Mouse (Mus musculus) neural tube, embryonic 11.5 days (tissue): Measurements from ENCODE around the gene Cd2. TPM values are rescaled to one million over a fixed set of nuclear protein-coding genes. Genes with fewer than 3 reads are reported as not detected.

Source experiments
- ATAC-seq: fragments of 200-750 bp; cut with Nextera tagmentation; 2 replicates; pipeline ENCODE4 v1.8.0; 2017; ENCODE audit warnings: moderate number of reproducible peaks, mild to moderate bottlenecking, moderate TSS enrichment, moderate library complexity; ENCODE audit not compliant: insufficient read depth, low FRiP score, low TSS enrichment
- DNase-seq: peaks from one replicate; pipeline ENCODE4 v3.0.0-alpha.2; 2015; ENCODE audit warnings: low spot score
- H3K27ac ChIP-seq: fragments of 300-500 bp; sonication (generic); 2 replicates; pipeline ENCODE4 v1.5.1; 2014; ENCODE audit warnings: low read depth, mild to moderate bottlenecking, low read length
- H3K27me3 ChIP-seq: fragments of 300-500 bp; sonication (generic); 2 replicates; pipeline ENCODE4 v1.6.1; 2014; ENCODE audit warnings: mild to moderate bottlenecking, low read length, mixed read lengths; ENCODE audit not compliant: control insufficient read depth, insufficient read depth
- H3K36me3 ChIP-seq: fragments of 300-500 bp; sonication (generic); 2 replicates; pipeline ENCODE4 v1.6.1; 2014; ENCODE audit warnings: mild to moderate bottlenecking, low read length, moderate library complexity, mixed read lengths; ENCODE audit not compliant: control insufficient read depth, insufficient read depth
- H3K4me1 ChIP-seq: fragments of 300-500 bp; sonication (generic); 2 replicates; pipeline ENCODE4 v1.6.1; 2014; ENCODE audit warnings: low read length, mixed read lengths; ENCODE audit not compliant: control insufficient read depth, insufficient read depth
- H3K4me2 ChIP-seq: fragments of 300-500 bp; sonication (generic); 2 replicates; pipeline ENCODE4 v1.6.1; 2014; ENCODE audit warnings: low read depth, mild to moderate bottlenecking, moderate library complexity
- H3K4me3 ChIP-seq: fragments of 300-500 bp; sonication (generic); 2 replicates; pipeline ENCODE4 v1.5.1; 2014; ENCODE audit warnings: low read depth, low read length
- H3K9ac ChIP-seq: fragments of 300-500 bp; sonication (generic); 2 replicates; pipeline ENCODE4 v1.6.1; 2014; ENCODE audit warnings: mild to moderate bottlenecking, low read length
- H3K9me3 ChIP-seq: fragments of 300-500 bp; sonication (generic); 2 replicates; pipeline ENCODE4 v1.6.1; 2016; ENCODE audit warnings: low read length; ENCODE audit not compliant: control insufficient read depth
- WGBS: fragments of 180-500 bp; shearing (Covaris S2); extraction: QIAGEN DNeasy Blood & Tissue Kit; methylation state at CpG from one replicate; pipeline ENCODE4 v1.1.7; 2014; 5-methylcytosine and 5-hydroxymethylcytosine counted together
- polyA plus RNA-seq: library from polyadenylated mRNA; unstranded; fragments of >200 nt; fragmentation: Nextera tagmentation; extraction: Ambion mirVana; gene quantifications from 2 replicates; pipeline ENCODE4 v1.2.1, GENCODE M21; 2014

The Cd2 gene
- polyA plus RNA-seq, 1 experiment from 2014 or later: not detected

DNA sequence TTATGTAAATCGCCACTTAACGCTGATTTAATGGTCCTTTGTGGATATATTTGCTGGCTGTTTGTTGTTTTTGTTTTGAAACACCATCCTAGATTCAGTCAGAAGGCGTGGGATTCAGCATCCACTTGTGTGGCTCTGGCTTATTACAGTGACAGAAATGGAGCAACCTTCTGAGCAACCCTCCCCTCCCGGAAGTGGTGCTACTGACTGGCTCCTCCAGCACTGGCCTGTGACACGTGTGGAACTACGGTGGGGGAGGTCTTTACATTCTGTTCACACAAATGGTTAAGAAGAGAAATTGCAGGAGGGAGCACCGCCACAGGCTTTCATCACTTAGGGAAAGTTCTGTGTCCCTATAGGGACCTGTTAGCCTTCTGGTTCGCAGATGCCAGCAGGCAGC is 55.2 kb downstream of the Cd2 start:
- H3K4me3 ChIP-seq: no peak overlapping the region
- no peaks in the 10 kb centered on the region for H3K36me3 ChIP-seq
- peaks cover 15% of the 10 kb centered on the region; the same call in 1 of the 2 replicates for H3K4me1 ChIP-seq
- no peaks in the 10 kb centered on the region for H3K27me3 ChIP-seq
- H3K27ac ChIP-seq: no peak overlapping the region
- no peak for ATAC-seq
- 48% methylated on average over 8 of the region's 8 CpGs for WGBS
- H3K9me3 ChIP-seq: no peaks in the 10 kb centered on the region
- DNase-seq: no peak
- no peak overlapping the region for H3K9ac ChIP-seq
- no peak overlapping the region for H3K4me2 ChIP-seq

DNA sequence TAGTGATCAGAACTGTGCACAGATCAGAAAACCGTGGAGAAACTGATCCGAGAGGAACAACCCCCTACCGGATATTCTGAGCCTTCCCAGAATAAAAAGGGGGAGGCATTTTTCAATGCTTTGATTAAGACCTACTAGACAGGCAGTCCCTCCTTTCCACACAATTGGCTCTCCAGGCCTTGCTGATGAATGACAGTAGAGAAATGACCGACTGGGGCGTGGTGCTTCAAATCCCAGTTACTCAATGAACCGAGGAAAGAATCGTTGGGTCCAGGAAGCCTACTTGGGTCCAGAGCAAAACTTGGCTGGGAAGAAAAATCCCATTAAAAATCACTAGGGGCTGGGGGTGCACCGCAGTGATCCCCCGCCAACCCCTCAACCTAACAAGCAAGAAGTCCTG is 57.5 kb downstream of the Cd2 start:
- ATAC-seq (no peak), DNase-seq (no peak)
- Histone ChIP-seq H3K27ac (no peak overlapping the region), H3K27me3 (no peaks in the 10 kb centered on the region), H3K36me3 (no peaks in the 10 kb centered on the region), H3K4me1 (0 out of 2 replicates have a peak, but pooled peaks cover 2% of the 10 kb centered on the region), H3K4me3 (no peak overlapping the region), H3K9me3 (no peaks in the 10 kb centered on the region), H3K4me2 (no peak overlapping the region), H3K9ac (no peak overlapping the region)
- 66% methylated on average over 9 of the region's 9 CpGs for WGBS

DNA sequence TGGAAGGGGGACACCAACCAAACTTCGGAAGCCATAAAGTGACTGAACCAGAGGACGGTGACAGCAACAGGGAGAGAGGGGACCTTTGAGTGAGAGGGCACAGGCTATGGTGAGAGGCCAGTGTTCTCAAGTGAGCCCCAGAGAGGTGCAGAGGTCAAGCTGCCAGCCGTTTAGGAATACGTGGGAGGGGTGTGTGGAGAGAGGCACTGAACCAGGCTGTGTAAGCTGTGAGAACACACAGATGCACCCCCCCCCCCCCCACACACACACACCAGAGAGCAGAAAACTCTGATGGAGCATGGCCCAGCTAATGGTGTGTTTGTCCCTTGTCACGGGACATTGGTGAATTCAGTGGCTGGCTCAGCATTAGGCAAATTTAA is 58.2 kb downstream of the Cd2 start:
- ATAC-seq (no peak), DNase-seq (no peak)
- H3K36me3 ChIP-seq: no peaks in the 10 kb centered on the region
- 33% methylated on average over 5 of the region's 5 CpGs for WGBS
- 0 out of 2 replicates have a peak, but pooled peaks cover 2% of the 10 kb centered on the region for H3K4me1 ChIP-seq
- no peak overlapping the region for H3K4me2 ChIP-seq
- H3K9ac ChIP-seq: no peak overlapping the region
- H3K9me3 ChIP-seq: no peaks in the 10 kb centered on the region
- H3K27me3 ChIP-seq: no peaks in the 10 kb centered on the region
- H3K27ac ChIP-seq: no peak overlapping the region
- H3K4me3 ChIP-seq: no peak overlapping the region

DNA sequence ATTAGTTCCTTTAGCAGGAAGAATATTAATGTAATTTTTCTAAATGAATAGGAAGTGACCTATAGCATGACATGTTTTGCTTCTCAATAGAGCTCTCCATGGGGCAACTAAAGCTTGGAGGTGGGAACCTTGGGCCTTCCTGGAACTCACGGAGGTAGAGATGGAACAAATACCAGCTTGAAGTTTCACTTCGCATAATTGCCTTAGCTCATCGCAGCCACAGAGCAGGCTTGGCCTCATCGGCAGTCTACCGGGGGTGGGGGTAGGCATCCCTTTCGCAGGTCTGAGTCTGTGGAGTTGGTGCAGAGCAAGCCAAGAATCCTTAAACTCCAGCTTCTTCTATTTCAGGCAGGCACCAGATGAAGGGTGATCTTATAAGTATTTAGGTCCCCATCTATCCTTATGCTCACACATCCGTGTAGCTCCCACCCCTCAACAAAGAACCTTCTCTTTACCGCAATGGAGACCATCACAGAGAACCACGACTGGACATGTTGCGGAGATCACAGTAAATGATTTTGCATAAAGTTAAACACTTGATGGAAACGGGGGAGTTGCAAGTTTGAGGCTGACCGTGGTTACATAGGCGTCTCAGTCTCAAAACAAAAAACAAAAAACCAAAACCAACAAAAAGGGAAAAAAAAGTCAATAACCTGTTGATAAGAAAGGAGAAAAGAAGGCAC is 58.7 kb downstream of the Cd2 start:
- Histone ChIP-seq H3K4me2 (no peak overlapping the region), H3K27me3 (no peaks in the 10 kb centered on the region), H3K4me3 (no peak overlapping the region), H3K4me1 (0 out of 2 replicates have a peak, but pooled peaks cover 2% of the 10 kb centered on the region), H3K27ac (no peak overlapping the region), H3K9me3 (no peaks in the 10 kb centered on the region), H3K9ac (no peak overlapping the region), H3K36me3 (no peaks in the 10 kb centered on the region)
- 86% methylated on average over 13 of the region's 13 CpGs for WGBS
- DNase-seq (no peak), ATAC-seq (no peak)

DNA sequence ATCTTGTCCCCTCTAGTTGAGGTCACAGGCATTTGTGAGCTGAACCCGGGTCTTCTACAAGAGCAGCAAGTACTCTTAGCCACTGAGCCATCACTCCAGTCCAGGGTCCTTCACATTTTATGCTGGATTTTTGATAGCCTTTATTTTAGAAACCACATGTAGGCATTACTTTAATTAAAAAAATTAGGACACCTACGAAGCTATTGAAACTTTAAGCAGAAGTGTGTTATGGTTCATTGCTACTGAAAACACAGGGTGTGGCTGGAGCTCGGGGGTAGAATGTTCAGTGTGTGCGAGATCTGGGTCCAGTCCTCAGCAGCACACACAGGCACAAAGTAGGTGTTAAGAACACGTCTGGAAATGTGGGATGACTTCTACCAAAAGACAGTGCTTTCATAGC is 59.7 kb downstream of the Cd2 start:
- no peaks in the 10 kb centered on the region for H3K27me3 ChIP-seq
- DNase-seq (no peak), ATAC-seq (no peak)
- H3K4me3 ChIP-seq: no peak overlapping the region
- H3K27ac ChIP-seq: no peak overlapping the region
- H3K4me2 ChIP-seq: no peak overlapping the region
- H3K9me3 ChIP-seq: no peaks in the 10 kb centered on the region
- no peaks in the 10 kb centered on the region for H3K36me3 ChIP-seq
- 0 out of 2 replicates have a peak, but pooled peaks cover 2% of the 10 kb centered on the region for H3K4me1 ChIP-seq
- no peak overlapping the region for H3K9ac ChIP-seq
- WGBS: 79% methylated on average over 5 of the region's 5 CpGs

Other genes starting within 250 kb of the Cd2 start
- gene Ptgfrn, start 177.7 kb downstream of the Cd2 start, polyA plus RNA-seq: 3.1 and 3.6 TPM in 2 replicates
- 22.7 and 24.6 TPM in 2 replicates for gene Igsf3, start 89.1 kb upstream of the Cd2 start, polyA plus RNA-seq